Mouse (Mus musculus) MEL (cell line): ENCODE measurements around the gene Dclre1b. TPM values are rescaled to one million over a fixed set of nuclear protein-coding genes. Genes with fewer than 3 reads are reported as not detected.
"Not testable (repeated sequence)": the region's sequence is repeated elsewhere in the genome, so short reads cannot be mapped to it uniquely, and the experiment has no call there.

Experiments used
- DNase-seq: peaks from one replicate; pipeline ENCODE4 v3.0.0; 2011; ENCODE audit warnings: low read depth, low spot score
- H3K27ac ChIP-seq: 2 replicates; pipeline ENCODE4 v1.5.1; 2012; ENCODE audit warnings: low read depth, mild to moderate bottlenecking, control low read depth, low read length, moderate library complexity; ENCODE audit not compliant: control insufficient read depth
- H3K27me3 ChIP-seq, 2 experiments: fragments of 150-350 bp in 1 of 2; sonication (generic) in 1 of 2; 2 replicates each; pipeline ENCODE4 v1.6.1; 2012; ENCODE audit warnings: low read length in 2 of 2, mild to moderate bottlenecking in 2 of 2, improper control_type of control experiment in 1 of 2, moderate library complexity in 1 of 2; ENCODE audit not compliant: insufficient read depth in 2 of 2, control insufficient read depth in 1 of 2
- H3K36me3 ChIP-seq, 2 experiments: 2 replicates each; pipeline ENCODE4 v1.6.1; 2012 to 2014; ENCODE audit warnings: low read length in 2 of 2, improper control_type of control experiment in 1 of 2, inconsistent platforms in 1 of 2, mild to moderate bottlenecking in 1 of 2; ENCODE audit not compliant: insufficient read depth in 2 of 2, control insufficient read depth in 1 of 2
- H3K4me1 ChIP-seq, 2 experiments: fragments of 150-350 bp in 1 of 2; sonication (generic) in 1 of 2; 2 replicates each; pipeline ENCODE4 v1.6.1; 2012; ENCODE audit warnings: low read length in 2 of 2, improper control_type of control experiment in 1 of 2, mild to moderate bottlenecking in 1 of 2; ENCODE audit not compliant: insufficient read depth in 2 of 2, control insufficient read depth in 1 of 2
- H3K4me3 ChIP-seq, 2 experiments: fragments of 150-350 bp in 1 of 2; sonication (generic) in 1 of 2; 2 replicates each; pipeline ENCODE4 v1.5.1; 2012; ENCODE audit warnings: low read depth in 2 of 2, low read length in 2 of 2, mild to moderate bottlenecking in 2 of 2, moderate library complexity in 2 of 2, control low read depth in 1 of 2, improper control_type of control experiment in 1 of 2; ENCODE audit not compliant: control insufficient read depth in 1 of 2, insufficient read depth in 1 of 2
- H3K79me2 ChIP-seq: 2 replicates; pipeline ENCODE4 v1.6.1; 2012; ENCODE audit warnings: mild to moderate bottlenecking, low read length, moderate library complexity; ENCODE audit not compliant: control insufficient read depth, poor library complexity, insufficient read depth
- H3K9ac ChIP-seq: 2 replicates; pipeline ENCODE4 v1.6.1; 2012; ENCODE audit warnings: low read depth, mild to moderate bottlenecking, control low read depth, low read length, moderate library complexity; ENCODE audit not compliant: control insufficient read depth, poor library complexity, severe bottlenecking
- H3K9me3 ChIP-seq: fragments of 150-350 bp; sonication (generic); replicated peaks from 2 replicates; pipeline ENCODE4 v1.6.1; 2012; ENCODE audit warnings: mild to moderate bottlenecking, low read length, improper control_type of control experiment, moderate library complexity; ENCODE audit not compliant: insufficient read depth
- BHLHE40 ChIP-seq: IDR thresholded peaks from 2 replicates; pipeline ENCODE4 v1.6.1; 2012; ENCODE audit warnings: low read depth, mild to moderate bottlenecking, inconsistent platforms, low read length, improper control_type of control experiment, borderline replicate concordance
- CTCF ChIP-seq, 3 experiments: IDR thresholded peaks in 2 of 3; conservative IDR thresholded peaks in 1 of 3; 2 replicates each; pipeline ENCODE4 v1.5.1; 2011 to 2012; ENCODE audit warnings: low read length in 3 of 3, low read depth in 2 of 3, mild to moderate bottlenecking in 2 of 3, improper control_type of control experiment in 1 of 3, inconsistent platforms in 1 of 3, mixed read lengths in 1 of 3, moderate library complexity in 1 of 3; ENCODE audit not compliant: control insufficient read depth in 1 of 3, insufficient read depth in 1 of 3, poor library complexity in 1 of 3, severe bottlenecking in 1 of 3
- ETS1 ChIP-seq: IDR thresholded peaks from 2 replicates; pipeline ENCODE4 v1.6.1; 2012; ENCODE audit warnings: low read depth, mild to moderate bottlenecking, inconsistent platforms, low read length, improper control_type of control experiment, moderate library complexity
- GATA1 ChIP-seq: IDR thresholded peaks from 2 replicates; pipeline ENCODE4 v1.6.1; 2011; ENCODE audit warnings: low read depth, low read length, improper control_type of control experiment
- JUND ChIP-seq: IDR thresholded peaks from 2 replicates; pipeline ENCODE4 v1.6.1; 2011; ENCODE audit warnings: low read depth, mild to moderate bottlenecking, improper control_type of control experiment, low read length
- KAT2A ChIP-seq: conservative IDR thresholded peaks from 2 replicates; pipeline ENCODE4 v1.6.1; 2012; ENCODE audit warnings: low read depth, low read length, improper control_type of control experiment, inconsistent platforms
- MAZ ChIP-seq: IDR thresholded peaks from 2 replicates; pipeline ENCODE4 v1.6.1; 2012; ENCODE audit warnings: low read depth, mild to moderate bottlenecking, inconsistent platforms, low read length, improper control_type of control experiment
- MEF2A ChIP-seq: IDR thresholded peaks from 2 replicates; pipeline ENCODE4 v1.6.1; 2014; ENCODE audit warnings: low read depth, mild to moderate bottlenecking, inconsistent platforms, low read length, improper control_type of control experiment; ENCODE audit not compliant: poor library complexity, insufficient replicate concordance, severe bottlenecking; ENCODE audit errors: extremely low read depth
- MYC ChIP-seq: IDR thresholded peaks from 2 replicates; pipeline ENCODE4 v1.6.1; 2011; ENCODE audit warnings: low read depth, mild to moderate bottlenecking, low read length, improper control_type of control experiment, moderate library complexity
- NRF1 ChIP-seq: IDR thresholded peaks from 2 replicates; pipeline ENCODE4 v1.6.1; 2014; ENCODE audit warnings: low read depth, mild to moderate bottlenecking, inconsistent platforms, low read length, improper control_type of control experiment, moderate library complexity; ENCODE audit not compliant: poor library complexity, insufficient read depth, severe bottlenecking
- POLR2AphosphoS2 ChIP-seq: IDR thresholded peaks from 2 replicates; pipeline ENCODE4 v1.6.1; 2011; ENCODE audit warnings: low read length, improper control_type of control experiment
- POLR2AphosphoS5 ChIP-seq: IDR thresholded peaks from 2 replicates; pipeline ENCODE4 v1.6.1; 2012; ENCODE audit warnings: low read depth, borderline replicate concordance, mild to moderate bottlenecking, inconsistent platforms, low read length, moderate library complexity, mixed read lengths
- RAD21 ChIP-seq: IDR thresholded peaks from 2 replicates; pipeline ENCODE4 v1.6.1; 2011; ENCODE audit warnings: mild to moderate bottlenecking, low read depth, low read length, improper control_type of control experiment
- TAL1 ChIP-seq: IDR thresholded peaks from 2 replicates; pipeline ENCODE4 v1.6.1; 2012; ENCODE audit warnings: mild to moderate bottlenecking, inconsistent platforms, low read length, moderate library complexity, mixed read lengths
- UBTF ChIP-seq: IDR thresholded peaks from 2 replicates; pipeline ENCODE4 v1.6.1; 2012; ENCODE audit warnings: low read depth, mild to moderate bottlenecking, inconsistent platforms, low read length, improper control_type of control experiment, moderate library complexity, borderline replicate concordance; ENCODE audit not compliant: insufficient read depth
- ZMIZ1 ChIP-seq: IDR thresholded peaks from 2 replicates; pipeline ENCODE4 v1.6.1; 2012; ENCODE audit warnings: low read depth, mild to moderate bottlenecking, inconsistent platforms, low read length, improper control_type of control experiment, moderate library complexity
- polyA plus RNA-seq, 2 experiments: library from polyadenylated mRNA; stranded (reverse) in 1 of 2; unstranded in 1 of 2; fragments of >175 nt in 1 of 2; fragments of >200 nt in 1 of 2; gene quantifications; 2 replicates each; pipeline versions ENCODE4 v1.2.1 to v1.2.4; 2012; ENCODE audit warnings: low replicate concordance in 2 of 2, low read depth in 1 of 2; ENCODE audit not compliant: insufficient read length in 2 of 2, insufficient read depth in 1 of 2, missing spikeins in 1 of 2
- total RNA-seq: library from RNA; depleted of rRNA; stranded (reverse); fragments of 300-350 nt; gene quantifications from 2 replicates; pipeline ENCODE4 v1.2.3, GENCODE M21; 2012

Gene Dclre1b
- total and polyA plus RNA-seq, 3 experiments: 11.2 to 25.3 TPM; not detected in 1

- peaks cover 0 to 5% of the 10 kb centered on the region in 2 experiments; a peak in 2 of 4 replicates for H3K4me1 ChIP-seq
- no peak overlapping the region for H3K27ac ChIP-seq
- H3K79me2 ChIP-seq: no peaks in the 10 kb centered on the region
- H3K4me3 ChIP-seq: no peak overlapping the region
- H3K9ac ChIP-seq: no peak overlapping the region
- no peaks in the 10 kb centered on the region for H3K9me3 ChIP-seq
- no peaks in the 10 kb centered on the region for H3K27me3 ChIP-seq
- DNase-seq: no peak
- peaks cover 0 to 5% of the 10 kb centered on the region in 2 experiments; a peak in 2 of 4 replicates for H3K36me3 ChIP-seq
- TF ChIP-seq POLR2AphosphoS2: no peak
These were observed 42.2 kb upstream of the Dclre1b start for GRCm38 (mm10) chr3:103851481-103851880.

DNA sequence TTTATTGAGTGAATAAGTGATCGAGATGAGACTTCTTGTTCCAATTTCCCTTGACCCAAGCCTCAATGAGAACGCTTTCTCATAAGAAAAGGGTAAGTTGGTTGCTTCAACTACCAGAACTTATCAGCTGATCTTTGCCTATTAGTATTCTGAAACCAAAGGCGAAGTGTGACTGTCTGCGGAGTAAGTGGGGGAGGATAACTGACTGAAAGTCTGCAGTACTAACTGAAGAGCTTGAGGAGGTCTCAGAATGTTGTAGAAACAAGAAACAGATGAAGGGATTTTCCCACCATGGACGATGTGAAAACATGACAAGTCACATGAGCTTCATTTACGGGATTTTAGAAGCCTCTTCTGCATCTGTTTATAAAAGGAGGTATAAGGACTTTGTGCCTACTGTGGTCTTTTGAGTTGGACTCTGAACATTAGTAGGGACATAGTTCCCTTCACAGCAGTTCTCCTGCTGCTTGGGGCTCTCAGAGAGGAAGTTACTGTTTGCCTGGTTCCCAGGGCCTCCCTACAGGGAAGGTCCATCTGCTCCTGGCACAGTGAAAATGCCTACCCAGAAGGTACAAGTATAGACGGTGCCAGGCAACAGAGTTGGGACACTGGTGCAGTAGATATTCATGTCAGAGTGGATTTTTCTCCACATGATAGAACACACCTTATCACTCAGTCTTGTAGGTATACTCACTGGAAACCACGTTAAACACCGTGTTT lies 41.6 kb upstream of the Dclre1b start:
- peaks cover 0 to 5% of the 10 kb centered on the region in 2 experiments; a peak in 2 of 4 replicates for H3K36me3 ChIP-seq
- H3K27ac ChIP-seq: no peak overlapping the region
- no peaks in the 10 kb centered on the region for H3K79me2 ChIP-seq
- no peaks in the 10 kb centered on the region for H3K27me3 ChIP-seq
- no peak overlapping the region for H3K4me3 ChIP-seq
- H3K9me3 ChIP-seq: no peaks in the 10 kb centered on the region
- DNase-seq: peak; percentile 17
- H3K4me1 ChIP-seq: peaks cover 0 to 5% of the 10 kb centered on the region in 2 experiments; a peak in 2 of 4 replicates
- H3K9ac ChIP-seq: no peak overlapping the region
- TF ChIP-seq NRF1 (no peak), UBTF (no peak), POLR2AphosphoS5 (no peak), KAT2A (no peak), GATA1 (no peak; the same call in 1 of the 2 replicates), BHLHE40 (no peak), TAL1 (no peak), MYC (no peak), RAD21 (no peak), CTCF (IDR thresholded peaks at IDR 0.05 in 2 of 3, conservative IDR thresholded peaks at IDR 0.05 in 1 of 3; ENCODE audit: control insufficient read depth in 1 of 3, insufficient read depth in 1 of 3, low read depth in 2 of 3, low read length in 3 of 3, poor library complexity in 1 of 3, severe bottlenecking in 1 of 3) (no peak), JUND (no peak), MAZ (no peak), MEF2A (no peak), ZMIZ1 (no peak), ETS1 (no peak)
- TF ChIP-seq, all 39 proteins: peak for 0

GRCm38 (mm10) chr3:103840946-103841345 lies 31.7 kb upstream of the Dclre1b start:
- H3K9me3 ChIP-seq, H3K27me3 ChIP-seq, H3K9ac ChIP-seq, H3K36me3 ChIP-seq, H3K79me2 ChIP-seq, H3K4me1 ChIP-seq, H3K4me3 ChIP-seq, H3K27ac ChIP-seq: not testable (repeated sequence)
- peak; percentile 59 for DNase-seq

GRCm38 (mm10) chr3:103840195-103840594 lies 31.0 kb upstream of the Dclre1b start:
- DNase-seq, H3K9me3 ChIP-seq, H3K9ac ChIP-seq, H3K36me3 ChIP-seq, H3K4me1 ChIP-seq, H3K4me3 ChIP-seq, H3K27me3 ChIP-seq, H3K27ac ChIP-seq, H3K79me2 ChIP-seq: not testable (repeated sequence)
